Mouse (Mus musculus) left cerebral cortex, postnatal 10 days (tissue): ENCODE measurements around the gene Mtus2. TPM values are rescaled to one million over a fixed set of nuclear protein-coding genes. Genes with fewer than 3 reads are reported as not detected.
"Not testable (repeated sequence)": the region's sequence is repeated elsewhere in the genome, so short reads cannot be mapped to it uniquely, and the experiment has no call there.

Experiments used
- DNase-seq, 2 experiments: peaks; one replicate each; pipeline ENCODE4 v3.0.0; 2021 to 2022; ENCODE audit warnings: low spot score in 2 of 2, mixed read lengths in 1 of 2; ENCODE audit errors: extremely low spot score in 1 of 2
- intact Hi-C: fragments of 180-260 bp; cut with DNase I; formaldehyde crosslinking; loops from one replicate; pipeline ENCODE4 v1.15.1; 2025
- total RNA-seq, 2 experiments: library from RNA; stranded (reverse); gene quantifications; 2 replicates each; pipeline ENCODE4 v1.2.3; 2021

The Mtus2 gene
- total RNA-seq, result 10 to 100 TPM; 43.2 to 44.3 TPM

- peak; percentile 81 to 91 for DNase-seq
- intact Hi-C loops, result loop anchor here (5.0 kb wide), 1 partner anchor 285 kb away; no protein-coding TSS in a partner anchor
Measured at GRCm38 (mm10) chr5:147956821-147957564, at the start of gene Mtus2. TSS of gene Mtus2 (plus strand) at chr5:147957320.

- intact Hi-C loops, result no loop called here
- DNase-seq, result no peak
Measured at GRCm38 (mm10) chr5:147907851-147908250, 49.3 kb upstream of the Mtus2 start.

GRCm38 (mm10) chr5:147910807-147911509 is 46.2 kb upstream of the Mtus2 start:
- intact Hi-C loops, result no loop called here
- DNase-seq, result no peak

GRCm38 (mm10) chr5:147911744-147912143 is 45.4 kb upstream of the Mtus2 start:
- intact Hi-C loops, result no loop called here

GRCm38 (mm10) chr5:147913241-147913842 is 43.8 kb upstream of the Mtus2 start:
- intact Hi-C loops, result no loop called here
- peak in 1 of 2 experiments; percentile 87 for DNase-seq

More at GRCm38 (mm10) chr5:147911744-147912143, 45.4 kb upstream of the Mtus2 start:
- DNase-seq, result no peak

GRCm38 (mm10) chr5:147915038-147915566 is 42.0 kb upstream of the Mtus2 start:
- intact Hi-C loops, result no loop called here
- DNase-seq, result no peak

GRCm38 (mm10) chr5:147916171-147916570 is 40.9 kb upstream of the Mtus2 start:
- intact Hi-C loops, result no loop called here
- no peak for DNase-seq

GRCm38 (mm10) chr5:147918044-147918846 is 38.9 kb upstream of the Mtus2 start:
- DNase-seq, result peak in 1 of 2 experiments; percentile 73
- intact Hi-C loops, result no loop called here

- intact Hi-C loops, result no loop called here
- no peak for DNase-seq
Measured at GRCm38 (mm10) chr5:147924621-147925020, 32.5 kb upstream of the Mtus2 start.

GRCm38 (mm10) chr5:147925935-147926604 is 31.1 kb upstream of the Mtus2 start:
- intact Hi-C loops, result no loop called here
- DNase-seq, result no peak

- DNase-seq, result no peak
- intact Hi-C loops, result no loop called here
Measured at GRCm38 (mm10) chr5:147928668-147929497, 28.2 kb upstream of the Mtus2 start.

- intact Hi-C loops, result no loop called here
- DNase-seq, result no peak
Measured at GRCm38 (mm10) chr5:147935096-147935495, 22.0 kb upstream of the Mtus2 start.

GRCm38 (mm10) chr5:147939226-147939625 is 17.9 kb upstream of the Mtus2 start:
- DNase-seq, result no peak

GRCm38 (mm10) chr5:147945000-147945666 is 12.0 kb upstream of the Mtus2 start:
- DNase-seq, result no peak
- intact Hi-C loops, result loop anchor here (10.0 kb wide), 1 partner anchor 80 kb away; the partner anchor contains the start of gene Pomp

More at GRCm38 (mm10) chr5:147939226-147939625, 17.9 kb upstream of the Mtus2 start:
- intact Hi-C loops, result no loop called here

- intact Hi-C loops, result loop anchor here (10.0 kb wide), 1 partner anchor 85 kb away; the partner anchor contains the start of gene Pomp
- no peak for DNase-seq
Measured at GRCm38 (mm10) chr5:147949881-147950280, 7.2 kb upstream of the Mtus2 start.

- intact Hi-C loops, result no loop called here
Measured at GRCm38 (mm10) chr5:147951751-147952150, 5.4 kb upstream of the Mtus2 start.

GRCm38 (mm10) chr5:147953181-147953580 is 3.9 kb upstream of the Mtus2 start:
- intact Hi-C loops, DNase-seq: not testable (repeated sequence)

More at GRCm38 (mm10) chr5:147951751-147952150, 5.4 kb upstream of the Mtus2 start:
- DNase-seq, result no peak
